Mouse (Mus musculus) 3134 (cell line): ENCODE results near the gene Ccdc144b.

Experiments
- DNase-seq: peaks from one replicate; pipeline ENCODE4 v3.0.0-alpha.2; 2011; ENCODE audit warnings: low spot score; ENCODE audit not compliant: insufficient read length; ENCODE audit errors: extremely low read depth

Ccdc144b gene

DNA sequence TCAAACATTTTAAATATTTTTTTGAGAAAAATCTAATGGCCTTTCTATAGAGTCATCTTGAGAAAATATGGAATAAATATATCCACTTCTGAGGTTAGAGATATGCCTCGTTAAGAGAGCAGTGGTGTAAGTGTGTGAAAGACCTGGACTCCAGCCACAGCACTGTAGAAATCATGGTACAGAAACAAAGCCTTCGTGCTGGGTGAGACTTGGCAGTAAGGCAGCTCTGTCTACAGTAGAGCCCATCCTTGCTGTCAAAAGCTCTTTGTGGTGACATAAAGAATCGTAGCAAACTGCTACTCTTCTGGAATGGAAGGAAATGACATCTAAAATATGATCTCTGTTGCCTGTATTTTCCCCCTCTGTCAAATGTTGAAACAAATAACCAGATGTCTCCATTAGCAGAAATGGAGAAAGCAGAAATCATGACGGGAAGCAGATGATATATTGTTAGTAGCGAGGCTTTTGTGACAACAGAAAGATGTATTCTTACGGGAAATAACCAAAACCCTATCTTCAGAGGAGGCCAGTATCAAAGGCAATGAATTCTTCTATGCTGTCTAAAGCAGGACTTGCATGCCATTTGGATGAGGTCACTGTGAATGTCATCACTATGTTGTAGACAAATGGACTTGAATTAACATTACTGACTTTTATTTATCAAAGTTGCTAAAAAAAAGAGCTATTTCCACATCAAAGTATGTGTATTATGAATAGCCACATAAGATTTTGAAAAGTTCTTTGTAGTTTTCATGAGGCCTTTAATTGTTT, 21.4 kb downstream of the Ccdc144b start:
- peak; percentile 24 for DNase-seq

DNA sequence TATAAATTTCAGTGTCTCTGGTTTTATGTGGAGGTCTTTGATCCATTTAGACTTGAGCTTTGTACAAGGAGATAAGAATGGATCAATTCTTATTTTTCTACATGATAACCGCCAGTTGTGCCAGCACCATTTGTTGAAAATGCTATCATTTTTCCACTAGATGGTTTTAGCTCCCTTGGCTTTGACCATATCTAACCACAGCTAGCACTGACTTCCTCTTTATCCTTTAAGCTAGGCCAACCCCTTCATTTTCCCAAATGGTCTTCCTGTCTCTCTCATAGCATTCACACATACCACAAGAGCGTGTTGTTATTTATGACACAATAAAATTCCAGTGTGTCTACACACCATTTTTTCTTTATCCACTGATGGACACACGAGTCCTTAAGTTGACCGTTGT, 23.4 kb downstream of the Ccdc144b start:
- no peak for DNase-seq

DNA sequence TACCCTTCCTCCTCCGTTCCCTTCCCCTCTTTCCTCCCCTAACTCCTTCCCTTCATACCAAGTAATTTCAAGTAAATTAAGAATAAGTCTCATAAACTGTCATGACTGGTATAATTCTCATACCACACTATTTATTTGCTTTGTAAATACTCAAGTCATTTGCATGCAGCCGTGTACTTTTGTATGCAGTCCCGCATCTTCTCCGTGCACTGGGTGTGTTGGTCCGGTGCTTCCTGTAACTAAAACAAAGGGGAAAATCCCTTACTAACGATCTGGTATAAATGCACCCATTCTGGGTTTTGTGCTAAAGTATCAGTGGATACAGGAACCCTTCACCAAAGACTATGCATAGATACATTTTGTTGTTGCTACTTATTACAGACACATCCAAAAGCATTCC, 27.6 kb downstream of the Ccdc144b start:
- no peak for DNase-seq

DNA sequence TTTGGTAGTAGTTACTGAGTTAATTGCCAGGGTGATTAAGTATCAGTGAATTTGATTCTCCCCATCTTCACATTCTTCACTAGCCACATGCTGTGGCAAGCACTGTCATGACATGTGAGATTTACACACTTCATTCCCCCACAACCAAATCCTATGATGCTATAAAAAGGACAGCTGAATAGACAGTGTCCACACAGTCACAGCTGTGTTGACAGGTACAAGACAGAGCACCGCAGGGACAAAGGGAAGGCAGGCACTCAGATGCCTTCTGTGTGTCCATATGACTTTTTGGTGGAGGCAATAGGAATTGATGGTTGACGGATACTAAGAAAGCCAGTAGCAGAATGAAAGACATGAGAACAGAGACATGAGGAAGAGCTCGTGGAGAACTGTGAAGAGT, 42.1 kb downstream of the Ccdc144b start:
- no peak for DNase-seq

DNA sequence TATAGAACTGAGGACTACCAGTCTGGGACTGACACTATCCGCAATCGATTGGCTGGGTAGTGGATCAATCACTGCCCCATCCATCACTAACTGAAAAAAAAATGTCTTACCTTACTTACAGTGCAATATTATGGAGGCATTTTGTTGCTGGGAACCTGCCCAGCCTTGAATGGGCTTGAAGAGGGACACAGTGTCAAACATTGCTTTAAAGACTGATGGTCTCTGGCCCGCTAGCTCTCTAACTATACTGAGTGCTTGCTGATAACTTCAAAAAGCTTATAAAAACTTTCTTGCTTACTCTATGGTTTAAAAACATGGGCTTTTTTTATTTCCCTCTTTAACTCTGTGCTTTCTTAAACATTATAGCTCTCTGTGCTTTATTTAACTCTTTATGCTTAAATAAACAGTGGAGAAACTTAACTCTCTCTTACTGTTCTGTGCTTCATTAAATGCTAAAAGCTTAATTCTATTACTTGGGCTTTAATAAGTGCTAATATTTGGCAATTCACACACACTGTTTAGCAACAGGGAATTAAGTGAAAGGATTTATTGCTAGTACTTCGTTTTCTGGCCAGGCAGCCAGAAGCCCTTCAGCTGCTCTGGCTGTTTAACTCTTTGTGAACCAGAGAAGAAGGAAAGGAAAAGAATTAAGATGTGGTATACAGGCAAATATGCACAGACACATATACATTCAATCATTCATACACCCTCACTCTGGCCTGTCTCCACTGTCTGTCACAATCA, 44.8 kb downstream of the Ccdc144b start:
- DNase-seq: no peak

DNA sequence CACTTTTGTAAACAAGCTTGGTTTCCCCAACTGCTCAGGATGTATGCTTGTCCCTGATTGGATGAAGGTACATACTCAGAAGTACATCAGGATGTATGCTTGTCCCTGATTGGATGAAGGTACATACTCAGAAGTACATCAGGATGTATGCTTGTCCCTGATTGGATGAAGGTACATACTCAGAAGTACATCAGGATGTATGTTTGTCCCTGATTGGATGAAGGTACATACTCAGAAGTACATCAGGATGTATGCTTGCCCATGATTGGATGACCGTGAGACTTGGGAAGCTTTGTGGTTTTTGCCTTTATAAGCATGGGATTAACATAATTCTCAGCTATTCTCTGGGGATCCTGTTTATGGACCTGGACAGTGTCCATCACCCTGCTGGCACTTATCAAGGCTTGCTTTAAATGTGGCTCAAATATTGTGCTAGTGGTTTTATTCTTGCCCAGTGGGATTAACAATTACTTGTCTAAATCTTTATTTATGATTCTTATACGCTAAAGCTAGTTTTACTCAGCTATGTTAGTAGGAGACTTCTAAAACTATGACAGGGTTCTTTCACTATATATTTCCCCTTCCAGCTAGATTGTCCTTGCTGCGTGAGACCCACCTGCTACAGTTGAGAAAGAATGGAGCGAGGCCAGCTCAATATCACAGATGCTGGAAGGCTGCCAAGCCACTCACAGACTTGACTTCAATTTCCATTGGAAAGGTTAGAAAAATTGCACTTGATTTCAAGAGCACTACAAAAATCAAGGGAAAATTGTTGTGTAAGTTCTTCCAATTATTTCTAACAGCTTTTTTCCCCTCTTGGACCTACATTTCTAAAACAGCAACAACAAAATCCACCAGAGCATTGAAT, 49.1 kb downstream of the Ccdc144b start:
- DNase-seq: no peak

DNA sequence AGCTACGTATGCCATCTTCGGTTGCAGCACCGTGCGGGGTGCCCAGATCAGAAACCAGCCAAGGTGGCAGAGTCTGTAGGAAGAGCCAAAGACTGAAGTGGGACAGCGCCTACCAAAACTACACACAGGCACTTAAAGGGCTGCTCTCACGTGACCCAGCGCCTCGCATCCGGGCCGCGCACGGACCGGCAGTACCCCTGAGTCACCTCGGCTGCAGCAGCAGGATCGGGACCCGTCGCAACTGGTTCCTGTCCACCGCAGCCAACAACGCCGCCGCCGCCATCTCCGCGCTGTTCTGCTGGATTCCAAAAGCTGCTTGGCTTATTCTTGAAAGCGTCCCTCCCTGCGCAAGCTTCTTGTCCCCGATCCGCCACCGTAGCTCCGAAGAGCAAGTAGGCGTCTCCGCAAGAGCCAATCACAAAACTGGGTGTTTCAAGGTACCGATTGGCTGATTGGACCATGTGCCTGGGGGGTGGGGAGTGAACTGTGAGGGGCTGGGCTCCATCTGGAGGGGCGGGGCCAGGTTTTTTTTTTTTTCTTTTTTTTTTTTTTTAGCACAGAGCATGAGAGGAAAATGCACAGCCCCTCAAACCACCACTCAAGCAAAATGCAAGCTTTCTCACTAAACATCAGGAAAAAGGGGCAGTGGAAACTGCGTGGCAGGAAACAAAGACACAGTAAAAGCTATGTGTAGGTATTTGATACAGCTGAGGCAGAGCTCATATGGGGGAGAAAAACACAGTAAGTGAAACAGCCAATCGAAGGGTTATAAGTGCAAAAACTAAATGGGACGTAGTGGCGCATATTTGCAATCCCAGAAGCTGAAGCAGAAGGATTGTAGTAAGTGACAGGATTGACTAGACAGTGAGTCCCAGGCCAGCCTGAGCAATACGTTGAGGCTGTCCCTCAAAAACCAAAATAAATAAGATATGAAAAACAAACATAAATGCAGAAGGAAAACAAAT, 52.8 kb downstream of the Ccdc144b start, which contains the start of gene Mccc1:
Gene Mccc1 (minus strand): TSS at position 404 of the 965 bp plus-strand sequence.
- DNase-seq: peak; percentile 97

DNA sequence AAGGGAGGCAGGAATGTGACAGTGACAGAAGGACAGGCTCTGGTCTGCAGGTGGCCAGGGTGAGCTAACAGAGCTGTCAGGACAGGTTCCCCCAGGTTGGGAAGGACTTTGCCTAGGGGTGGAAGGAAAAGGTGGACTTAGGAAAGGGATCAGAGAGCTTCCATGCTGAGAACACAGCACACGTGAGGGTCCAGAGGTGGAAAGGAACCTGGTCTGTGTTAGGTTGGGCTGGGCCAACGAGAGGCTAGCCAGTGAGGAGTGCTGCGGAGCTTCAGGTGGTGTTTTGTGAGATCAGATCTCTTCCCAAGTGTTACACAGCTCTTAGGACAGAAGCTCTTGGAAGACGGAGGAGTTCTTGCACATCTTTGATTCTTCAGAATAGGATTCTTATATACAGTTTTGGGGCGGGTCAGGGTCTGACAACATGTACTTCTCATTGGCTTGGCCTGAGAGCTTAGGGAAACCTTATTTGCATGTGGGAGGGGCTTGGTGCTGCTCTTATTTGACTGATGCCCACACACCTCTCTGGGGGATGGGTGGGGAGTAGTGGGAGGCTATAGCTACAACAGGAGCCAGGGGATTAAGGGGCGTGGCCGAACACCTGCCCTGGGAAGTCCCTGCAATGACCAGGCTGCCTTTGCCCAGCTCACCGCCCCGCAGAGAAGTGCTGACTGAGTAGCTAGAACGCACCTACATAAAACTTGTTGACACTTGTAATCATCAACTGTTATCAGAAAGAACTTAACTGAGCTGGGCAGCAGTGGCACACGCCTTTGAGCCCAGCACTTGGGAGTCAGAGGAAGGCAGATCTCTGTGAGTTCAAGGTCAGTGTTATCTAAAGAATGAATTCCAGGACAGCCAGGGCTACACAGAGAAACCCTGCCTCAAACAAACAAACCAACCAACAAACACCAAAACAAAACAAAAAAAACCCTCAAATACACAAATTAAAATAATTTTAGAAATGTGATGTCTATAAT, 58.5 kb downstream of the Ccdc144b start:
- no peak for DNase-seq

DNA sequence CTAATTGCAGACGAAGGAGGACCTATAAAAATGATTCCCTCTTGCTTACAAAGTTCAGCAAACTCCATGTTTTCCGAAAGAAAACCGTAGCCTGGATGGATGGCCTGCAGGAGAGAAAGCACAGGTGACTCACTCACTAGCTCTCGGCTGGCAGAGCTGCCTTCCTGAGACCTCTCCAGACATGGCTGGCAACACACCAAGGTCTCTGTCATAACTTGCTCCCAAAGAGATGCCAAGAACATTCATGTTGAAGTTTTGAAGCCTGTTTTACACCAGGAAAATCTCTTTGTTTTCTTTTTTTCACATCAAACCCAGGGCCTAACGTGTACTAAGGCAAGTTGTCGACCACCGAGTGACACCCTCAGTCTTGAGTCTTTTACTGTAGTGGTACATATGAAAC, 62.6 kb downstream of the Ccdc144b start:
- DNase-seq: no peak

DNA sequence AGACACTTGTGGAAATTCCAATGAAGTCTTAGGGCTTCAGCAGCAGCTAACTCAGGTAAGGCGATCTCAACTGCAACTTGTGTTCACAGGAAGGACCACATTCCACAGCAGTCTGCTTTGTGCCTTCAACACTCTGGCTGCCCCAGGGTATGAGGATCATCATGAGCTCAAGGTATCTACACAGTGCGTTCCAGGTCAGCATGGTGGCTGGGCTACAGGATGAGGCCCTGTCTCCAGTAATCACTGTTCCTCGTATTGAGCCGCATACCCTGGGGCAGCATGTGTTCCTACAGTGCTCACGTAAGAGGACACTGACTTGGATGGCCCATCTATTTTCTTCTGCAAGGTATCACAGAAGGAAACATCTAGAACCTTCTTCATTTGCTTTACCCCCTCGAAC, 65.3 kb downstream of the Ccdc144b start:
- DNase-seq: no peak

DNA sequence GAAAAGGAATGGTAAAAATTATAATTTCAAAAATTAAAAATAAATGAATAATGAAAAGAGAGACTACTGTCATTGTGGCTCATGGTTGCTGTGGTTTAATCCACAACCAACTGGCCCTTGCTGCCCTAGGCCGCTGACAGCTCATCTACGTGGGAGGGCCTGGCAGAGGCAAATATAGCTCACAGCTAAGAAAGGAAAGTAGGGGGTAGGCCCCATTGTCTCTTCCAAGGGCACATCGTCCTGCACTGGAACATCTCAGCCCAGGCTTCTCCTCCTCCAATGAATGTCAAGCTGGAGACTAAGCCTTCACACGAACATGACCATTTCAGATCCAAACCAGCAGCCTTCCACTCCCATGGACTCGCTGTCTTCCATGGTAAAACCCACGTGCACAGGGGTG, 67.1 kb downstream of the Ccdc144b start:
- no peak for DNase-seq

DNA sequence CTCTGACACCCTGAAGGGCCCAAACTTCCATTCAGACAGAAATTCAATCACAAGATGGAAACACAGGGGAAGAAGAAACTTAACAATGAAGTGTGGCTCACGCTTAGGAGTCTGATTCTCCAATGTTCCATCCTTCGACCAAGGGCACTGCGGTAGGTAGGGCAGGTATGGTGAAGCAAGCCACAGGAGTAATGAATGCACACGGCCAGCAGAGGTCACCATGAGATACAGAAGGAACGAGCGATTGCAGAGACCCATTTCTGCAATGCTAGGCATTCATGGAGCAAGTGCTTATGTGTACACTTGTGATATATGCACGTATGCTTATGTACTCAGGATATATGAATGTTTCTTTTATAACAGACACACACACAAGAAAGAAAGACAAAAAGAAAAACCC, 79.8 kb downstream of the Ccdc144b start:
- DNase-seq: no peak

DNA sequence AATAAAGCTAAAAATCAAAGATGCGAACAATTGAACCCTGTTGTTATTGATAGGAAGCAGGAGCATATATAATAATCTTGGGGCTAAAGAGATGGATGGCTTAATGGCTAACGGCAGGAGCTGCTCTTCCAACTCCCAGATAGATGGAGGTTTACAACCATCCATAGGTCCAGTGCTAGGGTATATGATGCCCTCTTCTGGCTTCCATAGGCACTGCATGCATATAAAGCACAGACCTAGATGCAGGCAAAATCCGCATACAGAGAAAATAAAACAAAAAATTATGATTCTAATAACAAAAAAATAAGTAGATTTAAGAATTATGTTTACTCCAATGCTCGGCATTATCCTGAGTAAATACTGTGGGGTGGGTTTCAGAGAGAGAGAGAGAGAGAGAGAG, 80.4 kb downstream of the Ccdc144b start:
- DNase-seq: no peak

DNA sequence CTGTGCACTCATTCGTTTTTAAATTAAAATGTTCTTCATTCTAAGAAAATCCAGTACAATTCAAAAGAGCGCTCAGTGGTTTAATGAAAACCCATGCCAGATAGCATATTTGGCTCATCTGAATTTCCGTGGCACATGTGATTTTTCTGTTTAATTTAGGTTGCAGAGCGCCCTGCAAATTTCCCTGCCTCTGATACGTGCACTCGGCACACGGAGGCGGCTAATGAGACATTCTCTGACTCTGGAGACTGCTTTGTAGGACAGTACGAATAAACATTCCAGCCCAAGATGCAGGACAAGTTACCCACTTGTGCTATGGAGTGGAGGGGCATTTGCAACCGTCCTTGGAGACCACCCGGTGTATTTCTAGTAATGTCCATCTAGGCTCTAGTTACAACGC, 82.2 kb downstream of the Ccdc144b start:
- DNase-seq: no peak

DNA sequence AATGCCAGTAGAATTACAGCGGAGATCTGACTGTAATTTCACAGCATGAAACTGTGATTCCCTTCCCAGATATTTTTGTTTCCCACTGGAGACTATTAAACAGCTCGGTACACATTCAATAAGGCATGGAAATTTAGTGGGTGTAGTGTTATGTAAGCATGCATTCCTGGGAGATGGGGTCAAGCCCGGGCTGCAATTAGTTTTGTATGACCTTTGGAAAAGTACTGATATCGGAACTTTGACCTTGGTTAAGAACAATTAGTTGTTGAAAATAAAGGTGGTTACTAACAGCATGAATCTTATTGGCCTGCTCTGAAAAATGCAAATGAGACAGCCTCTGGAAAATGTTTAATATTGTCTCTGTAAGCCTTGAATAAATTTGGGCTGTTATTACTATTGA, 82.9 kb downstream of the Ccdc144b start:
- no peak for DNase-seq

DNA sequence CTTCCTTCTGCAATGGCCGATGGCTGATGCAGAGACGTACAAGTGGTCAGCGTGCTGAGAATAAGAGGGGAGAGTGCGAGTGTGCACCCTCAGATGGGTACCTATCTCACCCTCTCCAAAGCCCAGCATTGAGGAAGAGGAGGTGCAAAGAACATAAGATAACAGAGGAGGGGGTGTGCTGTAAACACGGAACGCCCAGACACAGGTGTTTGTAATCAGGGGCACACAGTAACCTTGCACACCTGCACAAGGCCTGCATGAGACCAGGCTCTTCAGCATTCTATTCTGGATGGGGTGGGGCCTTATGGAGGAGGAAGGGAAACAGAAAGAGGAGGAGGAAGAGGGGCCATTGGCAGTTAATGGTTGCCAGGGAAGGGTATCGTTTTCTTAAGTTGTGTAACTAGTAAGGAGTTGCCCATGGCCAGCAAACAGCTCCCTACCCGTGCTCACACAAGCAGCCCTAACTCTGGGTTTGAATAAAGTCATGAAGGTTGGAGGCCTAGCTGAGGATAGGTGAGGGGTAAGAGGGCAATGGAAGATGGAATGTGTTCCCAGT, 85.9 kb downstream of the Ccdc144b start:
- no peak for DNase-seq

DNA sequence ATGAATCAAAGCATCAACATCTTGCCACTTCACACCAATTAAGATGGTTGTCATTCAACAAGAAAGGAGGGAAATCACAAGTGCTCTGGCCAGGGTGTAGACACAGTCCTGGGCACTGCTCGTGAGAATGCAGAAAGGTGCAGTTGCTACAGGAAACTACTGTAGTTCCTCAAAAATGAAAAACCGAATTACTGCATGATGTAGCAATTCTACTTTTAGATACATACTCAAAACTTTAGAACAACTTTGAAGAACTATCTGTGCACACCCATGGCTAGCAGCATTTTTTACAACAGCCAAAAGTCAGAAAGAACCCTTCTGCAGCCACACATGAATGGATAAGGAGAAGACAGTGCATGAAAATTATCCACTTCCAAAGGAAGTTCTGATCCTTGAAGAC, 86.9 kb downstream of the Ccdc144b start:
- DNase-seq: no peak

DNA sequence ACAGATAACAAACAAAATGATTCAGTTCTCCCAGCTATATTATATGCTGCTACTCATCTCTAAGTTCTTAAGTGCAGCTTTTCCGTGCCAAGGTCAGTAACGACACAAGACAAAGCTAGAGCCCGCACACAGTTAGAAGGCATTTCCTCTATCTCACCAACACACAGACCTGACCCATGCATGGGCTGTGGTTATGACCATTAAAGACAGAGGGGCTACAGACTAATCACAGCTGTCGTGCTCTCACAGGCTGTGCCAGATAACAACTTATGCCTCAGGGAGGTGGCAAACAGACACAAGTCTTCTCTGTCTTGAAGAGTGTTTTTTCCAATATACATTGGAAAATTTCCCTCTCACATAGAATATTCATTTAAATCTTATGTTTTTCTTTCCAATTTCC, 88.4 kb downstream of the Ccdc144b start:
- DNase-seq: no peak

DNA sequence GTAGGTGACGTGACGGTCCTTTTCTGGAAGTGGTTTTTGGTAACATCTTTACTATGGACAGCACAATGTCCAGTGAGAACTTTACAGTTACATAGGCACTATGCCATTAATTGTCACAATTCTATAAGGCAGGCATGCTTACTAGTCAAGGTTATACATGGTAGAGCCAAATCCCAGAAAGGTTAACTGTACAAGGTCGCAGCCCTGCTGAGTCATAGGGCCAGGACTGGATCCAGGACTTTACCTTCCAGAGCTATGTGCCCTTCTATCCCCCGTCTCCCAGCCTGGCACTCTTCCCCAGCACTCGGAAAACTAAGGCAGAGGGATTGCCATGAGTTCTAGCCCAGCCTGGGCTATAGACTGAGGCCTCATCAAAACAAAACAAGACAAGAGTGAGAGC, 89.4 kb downstream of the Ccdc144b start:
- no peak for DNase-seq
